Mouse (Mus musculus) MEL (cell line): ENCODE measurements around the gene Cytl1.

Experiments used
- CHD2 ChIP-seq: IDR thresholded peaks from 2 replicates; pipeline ENCODE4 v1.6.1; 2011; ENCODE audit warnings: low read length, improper control_type of control experiment
- CTCF ChIP-seq, 3 experiments: IDR thresholded peaks in 2 of 3; conservative IDR thresholded peaks in 1 of 3; 2 replicates each; pipeline ENCODE4 v1.5.1; 2011 to 2012; ENCODE audit warnings: low read length in 3 of 3, low read depth in 2 of 3, mild to moderate bottlenecking in 2 of 3, improper control_type of control experiment in 1 of 3, inconsistent platforms in 1 of 3, mixed read lengths in 1 of 3, moderate library complexity in 1 of 3; ENCODE audit not compliant: control insufficient read depth in 1 of 3, insufficient read depth in 1 of 3, poor library complexity in 1 of 3, severe bottlenecking in 1 of 3
- ELF1 ChIP-seq: IDR thresholded peaks from 2 replicates; pipeline ENCODE4 v1.6.1; 2014; ENCODE audit warnings: low read depth, mild to moderate bottlenecking, inconsistent platforms, low read length, improper control_type of control experiment, moderate library complexity
- EP300 ChIP-seq, 2 experiments: IDR thresholded peaks; 2 replicates each; pipeline ENCODE4 v1.6.1; 2011; ENCODE audit warnings: improper control_type of control experiment in 2 of 2, low read length in 2 of 2, low read depth in 1 of 2, mild to moderate bottlenecking in 1 of 2
- GATA1 ChIP-seq: IDR thresholded peaks from 2 replicates; pipeline ENCODE4 v1.6.1; 2011; ENCODE audit warnings: low read depth, low read length, improper control_type of control experiment
- JUND ChIP-seq: IDR thresholded peaks from 2 replicates; pipeline ENCODE4 v1.6.1; 2011; ENCODE audit warnings: low read depth, mild to moderate bottlenecking, improper control_type of control experiment, low read length
- MAX ChIP-seq: IDR thresholded peaks from 2 replicates; pipeline ENCODE4 v1.6.1; 2011; ENCODE audit warnings: low read length, improper control_type of control experiment
- POLR2A ChIP-seq, 2 experiments: IDR thresholded peaks; 2 replicates each; pipeline ENCODE4 v1.6.1; 2011 to 2012; ENCODE audit warnings: low read length in 2 of 2, mild to moderate bottlenecking in 2 of 2, control low read depth in 1 of 2, improper control_type of control experiment in 1 of 2, low read depth in 1 of 2, moderate library complexity in 1 of 2; ENCODE audit not compliant: control insufficient read depth in 1 of 2, insufficient read depth in 1 of 2, poor library complexity in 1 of 2
- POLR2AphosphoS5 ChIP-seq: IDR thresholded peaks from 2 replicates; pipeline ENCODE4 v1.6.1; 2012; ENCODE audit warnings: low read depth, borderline replicate concordance, mild to moderate bottlenecking, inconsistent platforms, low read length, moderate library complexity, mixed read lengths
- RAD21 ChIP-seq: IDR thresholded peaks from 2 replicates; pipeline ENCODE4 v1.6.1; 2011; ENCODE audit warnings: mild to moderate bottlenecking, low read depth, low read length, improper control_type of control experiment
- TAL1 ChIP-seq: IDR thresholded peaks from 2 replicates; pipeline ENCODE4 v1.6.1; 2012; ENCODE audit warnings: mild to moderate bottlenecking, inconsistent platforms, low read length, moderate library complexity, mixed read lengths

DNA sequence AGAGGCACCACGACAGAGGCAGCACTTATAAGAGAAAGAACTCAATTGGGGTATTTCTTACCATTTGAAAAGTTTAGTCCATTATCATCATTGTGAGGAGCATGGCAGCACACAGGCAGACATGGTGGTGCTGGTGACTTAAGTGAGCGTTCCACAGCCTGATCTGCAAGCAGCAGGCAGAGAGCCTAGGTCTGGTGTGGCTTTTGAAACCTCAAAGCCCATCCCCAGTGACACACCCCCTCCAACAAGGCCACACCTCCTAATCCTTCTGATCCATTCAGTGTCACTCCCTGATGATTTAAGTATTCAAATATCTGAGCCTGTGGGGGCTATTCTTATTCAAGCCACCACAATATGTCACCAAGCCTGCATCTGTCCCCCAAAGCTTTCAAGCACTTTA lies 30.4 kb upstream of the Cytl1 start:
- TF ChIP-seq GATA1 (no peak), TAL1 (no peak), CTCF (IDR thresholded peaks at IDR 0.05 in 2 of 3, conservative IDR thresholded peaks at IDR 0.05 in 1 of 3; ENCODE audit: control insufficient read depth in 1 of 3, insufficient read depth in 1 of 3, low read depth in 2 of 3, low read length in 3 of 3, poor library complexity in 1 of 3, severe bottlenecking in 1 of 3) (no peak), ELF1 (no peak), CHD2 (no peak), POLR2AphosphoS5 (no peak), JUND (no peak), EP300 (IDR thresholded peaks at IDR 0.05; ENCODE audit: low read depth in 1 of 2, low read length in 2 of 2) (no peak), RAD21 (no peak), POLR2A (IDR thresholded peaks at IDR 0.05; ENCODE audit: control insufficient read depth in 1 of 2, insufficient read depth in 1 of 2, low read depth in 1 of 2, low read length in 2 of 2, poor library complexity in 1 of 2) (no peak), MAX (no peak)
